Comparison of ENCODE assay signal across 20 mouse cellular contexts in genomic region chr6:36988800-36989199, GRCm38 (mm10).
"Had no signal": no experiment of that assay in that cellular context is flagged by ENCODE, and none has a peak within 500 bp of the region (broad histone marks: within the 10 kb centered on the region; RNA-seq: fewer than 3 reads in every experiment).

No protein-coding gene starts in this region.

- H3K4me1 ChIP-seq: kidney, embryonic 15.5 days; midbrain, embryonic 12.5 days; midbrain, embryonic 15.5 days; neural tube, embryonic 12.5 days; neural tube, embryonic 15.5 days had no signal

- H3K9me3 ChIP-seq: kidney, embryonic 15.5 days; midbrain, embryonic 12.5 days; midbrain, embryonic 15.5 days; neural tube, embryonic 12.5 days; neural tube, embryonic 15.5 days had no signal

- H3K27me3 ChIP-seq: midbrain, embryonic 12.5 days; midbrain, embryonic 15.5 days; neural tube, embryonic 12.5 days; neural tube, embryonic 15.5 days had no signal

- ATAC-seq: liver, postnatal 0 days; lung, postnatal 0 days; midbrain, embryonic 15.5 days had no signal

- H3K36me3 ChIP-seq: kidney, embryonic 15.5 days; midbrain, embryonic 12.5 days; midbrain, embryonic 15.5 days; neural tube, embryonic 12.5 days; neural tube, embryonic 15.5 days had no signal

- H3K4me3 ChIP-seq: kidney, embryonic 15.5 days; midbrain, embryonic 12.5 days; midbrain, embryonic 15.5 days; neural tube, embryonic 12.5 days; neural tube, embryonic 15.5 days had no signal

- H3K27ac ChIP-seq: kidney, embryonic 15.5 days; liver, embryonic 14.5 days; macrophage; midbrain, embryonic 12.5 days; midbrain, embryonic 15.5 days; neural tube, embryonic 12.5 days; neural tube, embryonic 15.5 days; stomach, postnatal 0 days had no signal

- DNase-seq: kidney, adult 8-10 months; kidney, postnatal 10 days; kidney, postnatal 36 days; layer of hippocampus, postnatal 36 days; liver, postnatal 0 days; lung, embryonic 14.5 days; right cerebral cortex, adult 18-20 months; right cerebral cortex, postnatal 14 days; right cerebral cortex, postnatal 4 days; thymus, postnatal 25 days had no signal

- H3K9ac ChIP-seq: kidney, embryonic 15.5 days; liver, embryonic 14.5 days; liver, postnatal 0 days; lung, embryonic 14.5 days; midbrain, embryonic 12.5 days; midbrain, embryonic 15.5 days; neural tube, embryonic 12.5 days; neural tube, embryonic 15.5 days had no signal

- H3K4me2 ChIP-seq: kidney, embryonic 15.5 days; liver, embryonic 11.5 days; lung, embryonic 14.5 days; midbrain, embryonic 12.5 days; midbrain, embryonic 15.5 days; neural tube, embryonic 12.5 days; neural tube, embryonic 15.5 days had no signal
